Mouse (Mus musculus) limb, embryonic 11.5 days (tissue): ENCODE results near the gene Cd81. TPM values are rescaled to one million over a fixed set of nuclear protein-coding genes. Genes with fewer than 3 reads are reported as not detected.
A peak's percentile ranks its signal among the peaks of the same experiment; 100 is the strongest.

Experiments
- ATAC-seq: fragments of 200-750 bp; cut with Nextera tagmentation; 2 replicates; pipeline ENCODE4 v1.8.0; 2017; ENCODE audit warnings: low read depth; ENCODE audit not compliant: insufficient number of reproducible peaks, low FRiP score, low TSS enrichment
- DNase-seq: peaks from one replicate; pipeline ENCODE4 v3.0.0-alpha.2; 2015; ENCODE audit warnings: low spot score
- H3K27ac ChIP-seq: fragments of 300-500 bp; sonication (generic); replicated peaks from 2 replicates; pipeline ENCODE4 v1.5.1; 2014; ENCODE audit warnings: low read depth, mild to moderate bottlenecking, low read length
- H3K27me3 ChIP-seq: fragments of 300-500 bp; sonication (generic); 2 replicates; pipeline ENCODE4 v1.6.1; 2014; ENCODE audit warnings: mild to moderate bottlenecking, low read length, mixed read lengths; ENCODE audit not compliant: control insufficient read depth, insufficient read depth
- H3K36me3 ChIP-seq: fragments of 300-500 bp; sonication (generic); 2 replicates; pipeline ENCODE4 v1.6.1; 2014; ENCODE audit warnings: mild to moderate bottlenecking, low read length, moderate library complexity, mixed read lengths; ENCODE audit not compliant: control insufficient read depth, insufficient read depth
- H3K4me1 ChIP-seq: fragments of 300-500 bp; sonication (generic); 2 replicates; pipeline ENCODE4 v1.6.1; 2014; ENCODE audit warnings: low read length, mixed read lengths; ENCODE audit not compliant: control insufficient read depth, insufficient read depth
- H3K4me2 ChIP-seq: fragments of 300-500 bp; sonication (generic); 2 replicates; pipeline ENCODE4 v1.6.1; 2014; ENCODE audit warnings: low read depth, mild to moderate bottlenecking, moderate library complexity; ENCODE audit not compliant: severe bottlenecking
- H3K4me3 ChIP-seq: fragments of 300-500 bp; sonication (generic); 2 replicates; pipeline ENCODE4 v1.5.1; 2014; ENCODE audit warnings: low read depth, low read length
- H3K9ac ChIP-seq: fragments of 300-500 bp; sonication (generic); 2 replicates; pipeline ENCODE4 v1.6.1; 2014; ENCODE audit warnings: mild to moderate bottlenecking, low read length
- H3K9me3 ChIP-seq: fragments of 300-500 bp; sonication (generic); 2 replicates; pipeline ENCODE4 v1.6.1; 2016; ENCODE audit warnings: low read length; ENCODE audit not compliant: control insufficient read depth
- WGBS: fragments of 180-500 bp; shearing (Covaris S2); extraction: QIAGEN DNeasy Blood & Tissue Kit; methylation state at CpG from one replicate; pipeline ENCODE4 v1.1.7; 2014; 5-methylcytosine and 5-hydroxymethylcytosine counted together
- polyA plus RNA-seq: library from polyadenylated mRNA; unstranded; fragments of >200 nt; fragmentation: Nextera tagmentation; extraction: Ambion mirVana; gene quantifications from 2 replicates; pipeline ENCODE4 v1.2.1, GENCODE M21; 2014

The Cd81 gene
- polyA plus RNA-seq, 1 experiment from 2014 or later = 317 TPM

- WGBS = 22% methylated on average over 3 of the region's 4 CpGs
- ATAC-seq = peak; percentile 87
- Histone ChIP-seq H3K4me3 (no peak overlapping the region), H3K9me3 (no peaks in the 10 kb centered on the region), H3K27ac (peak overlapping the region; percentile 99), H3K9ac (peak overlapping the region; percentile 51), H3K27me3 (no peaks in the 10 kb centered on the region), H3K4me1 (peaks cover 31% of the 10 kb centered on the region), H3K4me2 (peak overlapping the region; percentile 42), H3K36me3 (no peaks in the 10 kb centered on the region)
- DNase-seq = peak; percentile 79
Measured at GRCm38 (mm10) chr7:143008996-143009665, 43.4 kb upstream of the Cd81 start.

GRCm38 (mm10) chr7:143009996-143010395 lies 42.5 kb upstream of the Cd81 start:
- no peaks in the 10 kb centered on the region for H3K36me3 ChIP-seq
- no peak overlapping the region for H3K4me3 ChIP-seq
- H3K9ac ChIP-seq = no peak overlapping the region
- ATAC-seq (no peak), DNase-seq (no peak)
- H3K9me3 ChIP-seq = no peaks in the 10 kb centered on the region
- 91% methylated on average over 4 of the region's 4 CpGs for WGBS
- peaks cover 31% of the 10 kb centered on the region for H3K4me1 ChIP-seq
- no peaks in the 10 kb centered on the region for H3K27me3 ChIP-seq
- H3K27ac ChIP-seq = peak overlapping the region; percentile 99
- no peak overlapping the region; the same call in 1 of the 2 replicates for H3K4me2 ChIP-seq

- Histone ChIP-seq H3K4me3 (no peak overlapping the region), H3K36me3 (no peaks in the 10 kb centered on the region), H3K4me1 (peaks cover 32% of the 10 kb centered on the region), H3K9ac (no peak overlapping the region), H3K9me3 (no peaks in the 10 kb centered on the region), H3K4me2 (no peak overlapping the region), H3K27me3 (no peaks in the 10 kb centered on the region), H3K27ac (no peak overlapping the region; the same call in 1 of the 2 replicates)
- 79% methylated on average over 1 of the region's 1 CpGs for WGBS
- no peak for ATAC-seq
- DNase-seq = no peak
Measured at GRCm38 (mm10) chr7:143011226-143011625, 41.3 kb upstream of the Cd81 start.

GRCm38 (mm10) chr7:143012230-143012875 lies 40.2 kb upstream of the Cd81 start:
- Histone ChIP-seq H3K27me3 (no peaks in the 10 kb centered on the region), H3K4me1 (peaks cover 26% of the 10 kb centered on the region), H3K9ac (no peak overlapping the region), H3K9me3 (no peaks in the 10 kb centered on the region), H3K36me3 (no peaks in the 10 kb centered on the region), H3K4me2 (no peak overlapping the region), H3K4me3 (no peak overlapping the region), H3K27ac (no peak overlapping the region)
- no peak for DNase-seq
- 89% methylated on average over 5 of the region's 5 CpGs for WGBS
- ATAC-seq = no peak

GRCm38 (mm10) chr7:143013420-143014178 lies 38.9 kb upstream of the Cd81 start:
- WGBS = 80% methylated on average over 8 of the region's 8 CpGs

GRCm38 (mm10) chr7:143014862-143015659 lies 37.5 kb upstream of the Cd81 start:
- ATAC-seq (no peak), DNase-seq (no peak)
- Histone ChIP-seq H3K4me1 (peaks cover 8% of the 10 kb centered on the region; the same call in 1 of the 2 replicates), H3K9ac (no peak overlapping the region), H3K27ac (no peak overlapping the region), H3K4me3 (no peak overlapping the region), H3K4me2 (no peak overlapping the region), H3K36me3 (no peaks in the 10 kb centered on the region), H3K9me3 (no peaks in the 10 kb centered on the region), H3K27me3 (no peaks in the 10 kb centered on the region)
- 81% methylated on average over 7 of the region's 7 CpGs for WGBS

More at GRCm38 (mm10) chr7:143013420-143014178, 38.9 kb upstream of the Cd81 start:
- no peak overlapping the region for H3K4me2 ChIP-seq
- no peak for DNase-seq
- peaks cover 14% of the 10 kb centered on the region for H3K4me1 ChIP-seq
- no peaks in the 10 kb centered on the region for H3K27me3 ChIP-seq
- H3K9me3 ChIP-seq = no peaks in the 10 kb centered on the region
- H3K36me3 ChIP-seq = no peaks in the 10 kb centered on the region
- H3K4me3 ChIP-seq = no peak overlapping the region
- no peak overlapping the region for H3K27ac ChIP-seq
- ATAC-seq = no peak
- H3K9ac ChIP-seq = no peak overlapping the region

GRCm38 (mm10) chr7:143015755-143016423 lies 36.6 kb upstream of the Cd81 start:
- no peak for ATAC-seq
- H3K9ac ChIP-seq = no peak overlapping the region
- peaks cover 3% of the 10 kb centered on the region; the same call in 1 of the 2 replicates for H3K4me1 ChIP-seq
- H3K27me3 ChIP-seq = no peaks in the 10 kb centered on the region
- H3K9me3 ChIP-seq = no peaks in the 10 kb centered on the region
- H3K4me2 ChIP-seq = no peak overlapping the region
- H3K27ac ChIP-seq = no peak overlapping the region
- H3K36me3 ChIP-seq = no peaks in the 10 kb centered on the region
- 27% methylated on average over 1 of the region's 1 CpGs for WGBS
- H3K4me3 ChIP-seq = no peak overlapping the region
- no peak for DNase-seq
